Mouse (Mus musculus): ENCODE data around the gene Bcl2a1a. TPM values are rescaled to one million over a fixed set of nuclear protein-coding genes. Genes with fewer than 3 reads are reported as not detected.
"Not testable (repeated sequence)": the region's sequence is repeated elsewhere in the genome, so short reads cannot be mapped to it uniquely, and the experiment has no call there.

Gene Bcl2a1a
- polyA plus RNA-seq, 1 experiment from 2014 or later: not detected

GRCm38 (mm10) chr9:89001541-89001940 lies 44.8 kb downstream of the Bcl2a1a start:
- not testable (repeated sequence) for H3K36me3 ChIP-seq; ATAC-seq (ENCODE audit: low read depth); H3K4me3 ChIP-seq; H3K4me1 ChIP-seq (replicated peaks); H3K9me3 ChIP-seq; H3K27ac ChIP-seq (replicated peaks); H3K27me3 ChIP-seq; H3K4me2 ChIP-seq; H3K9ac ChIP-seq

Other genes starting within 250 kb of the Bcl2a1a start
- gene Mthfsl, start 236.6 kb upstream of the Bcl2a1a start, polyA plus RNA-seq (2015; fragmentation: Nextera tagmentation; extraction: Ambion mirVana): 38.5 and 40.5 TPM in 2 replicates
- gene Bcl2a1d, start 225.0 kb upstream of the Bcl2a1a start, polyA plus RNA-seq (2015; fragmentation: Nextera tagmentation; extraction: Ambion mirVana): 0.25 TPM in 1 of 2 replicates, not detected in the other
- not detected in 2 replicates for gene Trim43c, start 117.7 kb upstream of the Bcl2a1a start, polyA plus RNA-seq (2015; fragmentation: Nextera tagmentation; extraction: Ambion mirVana)
- gene Trim43b, start 135.9 kb downstream of the Bcl2a1a start, polyA plus RNA-seq (2015; fragmentation: Nextera tagmentation; extraction: Ambion mirVana): not detected in 2 replicates
- 1.1 and 1.5 TPM in 2 replicates for gene Bcl2a1b, start 242.3 kb downstream of the Bcl2a1a start, polyA plus RNA-seq (2015; fragmentation: Nextera tagmentation; extraction: Ambion mirVana)
- gene Gm29094, start 242.5 kb downstream of the Bcl2a1a start, polyA plus RNA-seq (2015; fragmentation: Nextera tagmentation; extraction: Ambion mirVana): 0.67 TPM in 1 of 2 replicates, not detected in the other